Mouse (Mus musculus) MEL (cell line): Measurements from ENCODE around the gene Polr3a. TPM values are rescaled to one million over a fixed set of nuclear protein-coding genes. Genes with fewer than 3 reads are reported as not detected.

Experiments used
- DNase-seq: peaks from one replicate; pipeline ENCODE4 v3.0.0; 2011; ENCODE audit warnings: low read depth, low spot score
- H3K27ac ChIP-seq: 2 replicates; pipeline ENCODE4 v1.5.1; 2012; ENCODE audit warnings: low read depth, mild to moderate bottlenecking, control low read depth, low read length, moderate library complexity; ENCODE audit not compliant: control insufficient read depth
- H3K27me3 ChIP-seq, 2 experiments: fragments of 150-350 bp in 1 of 2; sonication (generic) in 1 of 2; 2 replicates each; pipeline ENCODE4 v1.6.1; 2012; ENCODE audit warnings: low read length in 2 of 2, mild to moderate bottlenecking in 2 of 2, improper control_type of control experiment in 1 of 2, moderate library complexity in 1 of 2; ENCODE audit not compliant: insufficient read depth in 2 of 2, control insufficient read depth in 1 of 2
- H3K36me3 ChIP-seq, 2 experiments: 2 replicates each; pipeline ENCODE4 v1.6.1; 2012 to 2014; ENCODE audit warnings: low read length in 2 of 2, improper control_type of control experiment in 1 of 2, inconsistent platforms in 1 of 2, mild to moderate bottlenecking in 1 of 2; ENCODE audit not compliant: insufficient read depth in 2 of 2, control insufficient read depth in 1 of 2
- H3K4me1 ChIP-seq, 2 experiments: fragments of 150-350 bp in 1 of 2; sonication (generic) in 1 of 2; 2 replicates each; pipeline ENCODE4 v1.6.1; 2012; ENCODE audit warnings: low read length in 2 of 2, improper control_type of control experiment in 1 of 2, mild to moderate bottlenecking in 1 of 2; ENCODE audit not compliant: insufficient read depth in 2 of 2, control insufficient read depth in 1 of 2
- H3K4me3 ChIP-seq, 2 experiments: fragments of 150-350 bp in 1 of 2; sonication (generic) in 1 of 2; 2 replicates each; pipeline ENCODE4 v1.5.1; 2012; ENCODE audit warnings: low read depth in 2 of 2, low read length in 2 of 2, mild to moderate bottlenecking in 2 of 2, moderate library complexity in 2 of 2, control low read depth in 1 of 2, improper control_type of control experiment in 1 of 2; ENCODE audit not compliant: control insufficient read depth in 1 of 2, insufficient read depth in 1 of 2
- H3K79me2 ChIP-seq: 2 replicates; pipeline ENCODE4 v1.6.1; 2012; ENCODE audit warnings: mild to moderate bottlenecking, low read length, moderate library complexity; ENCODE audit not compliant: control insufficient read depth, poor library complexity, insufficient read depth
- H3K9ac ChIP-seq: 2 replicates; pipeline ENCODE4 v1.6.1; 2012; ENCODE audit warnings: low read depth, mild to moderate bottlenecking, control low read depth, low read length, moderate library complexity; ENCODE audit not compliant: control insufficient read depth, poor library complexity, severe bottlenecking
- H3K9me3 ChIP-seq: fragments of 150-350 bp; sonication (generic); replicated peaks from 2 replicates; pipeline ENCODE4 v1.6.1; 2012; ENCODE audit warnings: mild to moderate bottlenecking, low read length, improper control_type of control experiment, moderate library complexity; ENCODE audit not compliant: insufficient read depth
- CHD1 ChIP-seq: IDR thresholded peaks from 2 replicates; pipeline ENCODE4 v1.6.1; 2012; ENCODE audit warnings: low read depth, mild to moderate bottlenecking, inconsistent platforms, low read length, improper control_type of control experiment
- CHD2 ChIP-seq: IDR thresholded peaks from 2 replicates; pipeline ENCODE4 v1.6.1; 2011; ENCODE audit warnings: low read length, improper control_type of control experiment
- ELF1 ChIP-seq: IDR thresholded peaks from 2 replicates; pipeline ENCODE4 v1.6.1; 2014; ENCODE audit warnings: low read depth, mild to moderate bottlenecking, inconsistent platforms, low read length, improper control_type of control experiment, moderate library complexity
- GATA1 ChIP-seq: IDR thresholded peaks from 2 replicates; pipeline ENCODE4 v1.6.1; 2011; ENCODE audit warnings: low read depth, low read length, improper control_type of control experiment
- JUND ChIP-seq: IDR thresholded peaks from 2 replicates; pipeline ENCODE4 v1.6.1; 2011; ENCODE audit warnings: low read depth, mild to moderate bottlenecking, improper control_type of control experiment, low read length
- MAX ChIP-seq: IDR thresholded peaks from 2 replicates; pipeline ENCODE4 v1.6.1; 2011; ENCODE audit warnings: low read length, improper control_type of control experiment
- MEF2A ChIP-seq: IDR thresholded peaks from 2 replicates; pipeline ENCODE4 v1.6.1; 2014; ENCODE audit warnings: low read depth, mild to moderate bottlenecking, inconsistent platforms, low read length, improper control_type of control experiment; ENCODE audit not compliant: poor library complexity, insufficient replicate concordance, severe bottlenecking; ENCODE audit errors: extremely low read depth
- POLR2A ChIP-seq, 2 experiments: IDR thresholded peaks; 2 replicates each; pipeline ENCODE4 v1.6.1; 2011 to 2012; ENCODE audit warnings: low read length in 2 of 2, mild to moderate bottlenecking in 2 of 2, control low read depth in 1 of 2, improper control_type of control experiment in 1 of 2, low read depth in 1 of 2, moderate library complexity in 1 of 2; ENCODE audit not compliant: control insufficient read depth in 1 of 2, insufficient read depth in 1 of 2, poor library complexity in 1 of 2
- POLR2AphosphoS2 ChIP-seq: IDR thresholded peaks from 2 replicates; pipeline ENCODE4 v1.6.1; 2011; ENCODE audit warnings: low read length, improper control_type of control experiment
- RAD21 ChIP-seq: IDR thresholded peaks from 2 replicates; pipeline ENCODE4 v1.6.1; 2011; ENCODE audit warnings: mild to moderate bottlenecking, low read depth, low read length, improper control_type of control experiment
- RCOR1 ChIP-seq: IDR thresholded peaks from 2 replicates; pipeline ENCODE4 v1.6.1; 2012; ENCODE audit warnings: low read depth, mild to moderate bottlenecking, inconsistent platforms, low read length, improper control_type of control experiment
- SMC3 ChIP-seq: IDR thresholded peaks from 2 replicates; pipeline ENCODE4 v1.6.1; 2011; ENCODE audit warnings: low read depth, low read length, improper control_type of control experiment
- TAL1 ChIP-seq: IDR thresholded peaks from 2 replicates; pipeline ENCODE4 v1.6.1; 2012; ENCODE audit warnings: mild to moderate bottlenecking, inconsistent platforms, low read length, moderate library complexity, mixed read lengths
- USF1 ChIP-seq: IDR thresholded peaks from 2 replicates; pipeline ENCODE4 v1.6.1; 2014; ENCODE audit warnings: low read depth, mild to moderate bottlenecking, inconsistent platforms, low read length, improper control_type of control experiment, moderate library complexity
- ZC3H11A ChIP-seq: IDR thresholded peaks from 2 replicates; pipeline ENCODE4 v1.6.1; 2012; ENCODE audit warnings: low read depth, mild to moderate bottlenecking, inconsistent platforms, low read length, improper control_type of control experiment
- polyA plus RNA-seq, 2 experiments: library from polyadenylated mRNA; stranded (reverse) in 1 of 2; unstranded in 1 of 2; fragments of >175 nt in 1 of 2; fragments of >200 nt in 1 of 2; gene quantifications; 2 replicates each; pipeline versions ENCODE4 v1.2.1 to v1.2.4; 2012; ENCODE audit warnings: low replicate concordance in 2 of 2, low read depth in 1 of 2; ENCODE audit not compliant: insufficient read length in 2 of 2, insufficient read depth in 1 of 2, missing spikeins in 1 of 2
- total RNA-seq: library from RNA; depleted of rRNA; stranded (reverse); fragments of 300-350 nt; gene quantifications from 2 replicates; pipeline ENCODE4 v1.2.3, GENCODE M21; 2012

Polr3a gene
- total and polyA plus RNA-seq, 3 experiments: 22.8 to 26.6 TPM; not detected in 1

DNA sequence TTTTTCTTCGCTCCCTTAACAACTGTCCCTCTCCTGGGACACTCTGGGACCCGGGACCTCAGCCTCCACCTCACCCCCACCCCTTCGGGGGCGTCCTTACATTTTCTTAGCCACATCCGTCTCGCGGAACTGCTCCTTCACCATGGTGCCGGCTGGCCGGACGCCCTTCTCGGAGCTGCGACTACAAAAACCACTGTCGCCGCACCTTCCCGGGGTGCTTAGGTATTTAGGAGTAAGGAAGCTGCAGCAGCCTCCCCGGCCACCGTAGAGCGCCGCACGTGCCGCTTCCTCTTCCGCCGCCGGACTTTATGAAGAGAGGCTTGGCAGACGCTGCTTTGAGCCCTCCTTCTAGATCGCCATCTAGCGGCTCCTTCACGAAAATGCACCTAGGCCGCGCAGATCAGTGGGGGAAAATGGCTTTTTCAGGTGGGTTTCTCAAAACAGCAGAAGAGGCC, at the start of gene Polr3a, which contains the start of gene Rps24 (continued):
- peak; percentile 95 for TF ChIP-seq ELF1
- TF ChIP-seq MAX: peak; percentile 86
- no peak for TF ChIP-seq CHD2

DNA sequence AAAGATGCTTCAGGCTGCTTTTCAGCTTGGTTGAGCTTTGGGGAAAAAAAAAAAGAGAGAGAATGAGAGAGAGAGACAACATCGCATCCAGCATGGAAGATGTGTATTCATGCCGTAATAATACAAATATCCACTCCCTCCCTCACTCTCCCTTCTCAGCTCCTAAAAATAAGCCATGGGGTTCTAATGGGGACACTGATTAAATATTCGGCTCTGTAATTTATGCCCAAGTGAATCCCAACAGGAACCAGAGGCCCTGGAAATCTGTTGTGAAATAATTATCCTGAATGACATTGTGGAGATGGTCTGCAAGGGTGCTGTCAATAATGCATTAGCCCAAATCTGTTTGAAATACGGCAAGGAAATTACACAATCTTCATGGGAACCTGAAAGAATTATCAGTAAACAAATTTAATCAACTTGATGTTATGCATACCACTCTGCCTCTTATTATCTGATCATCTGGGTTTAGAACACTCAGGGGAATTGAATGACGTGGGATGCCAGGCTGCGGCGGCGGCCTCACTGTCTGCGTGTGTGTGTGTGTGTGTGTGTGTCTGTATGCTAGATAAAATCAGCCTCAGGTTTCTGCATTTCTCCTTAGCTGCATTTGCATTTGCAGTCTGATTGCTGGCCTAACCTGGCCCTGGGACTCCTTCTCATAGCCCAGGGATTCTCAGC, 48.1 kb upstream of the Polr3a start:
- H3K27me3 ChIP-seq: no peaks in the 10 kb centered on the region
- H3K36me3 ChIP-seq: no peaks in the 10 kb centered on the region
- no peak for TF ChIP-seq CHD1
- no peak for TF ChIP-seq GATA1
- TF ChIP-seq RCOR1: no peak
- no peak for TF ChIP-seq MEF2A
- TF ChIP-seq ZC3H11A: no peak
- no peak for TF ChIP-seq TAL1
- no peak for TF ChIP-seq SMC3
- TF ChIP-seq, all 39 proteins: peak for 0

DNA sequence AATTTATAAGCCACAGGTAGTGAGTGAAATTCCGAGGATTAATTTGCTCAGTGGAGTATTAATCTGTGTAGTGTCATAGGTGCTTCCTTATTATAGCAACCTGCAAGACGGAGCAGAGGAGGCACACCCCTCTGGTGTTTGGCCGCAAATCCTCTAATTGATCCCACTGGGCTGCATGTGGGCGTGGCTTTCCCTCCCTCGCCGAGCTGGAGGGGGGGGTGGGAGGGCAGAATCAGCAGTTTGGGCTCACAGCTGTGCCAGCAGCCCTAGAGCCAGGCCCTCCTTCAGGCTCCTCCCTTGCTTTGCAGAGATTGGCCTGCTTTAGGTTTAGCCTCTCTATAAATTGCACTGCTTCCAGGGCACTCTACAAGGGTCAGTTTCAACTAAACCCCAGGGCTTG, 43.4 kb upstream of the Polr3a start:
- TF ChIP-seq JUND: no peak
- TF ChIP-seq POLR2AphosphoS2: no peak
- no peak for TF ChIP-seq POLR2A (IDR thresholded peaks at IDR 0.05; ENCODE audit: control insufficient read depth in 1 of 2, insufficient read depth in 1 of 2, low read depth in 1 of 2, low read length in 2 of 2, poor library complexity in 1 of 2)
- no peak for TF ChIP-seq MAX
- TF ChIP-seq RAD21: no peak
- no peak for TF ChIP-seq USF1

More for the DNA sequence above, 48.1 kb upstream of the Polr3a start:
- Histone ChIP-seq H3K9me3 (no peaks in the 10 kb centered on the region), H3K4me3 (no peak overlapping the region), H3K27ac (no peak overlapping the region), H3K79me2 (no peaks in the 10 kb centered on the region), H3K9ac (no peak overlapping the region), H3K4me1 (no peaks in the 10 kb centered on the region)
- DNase-seq: no peak

More for the DNA sequence above, 43.4 kb upstream of the Polr3a start:
- no peaks in the 10 kb centered on the region for H3K9me3 ChIP-seq
- DNase-seq: no peak
- no peaks in the 10 kb centered on the region for H3K4me1 ChIP-seq
- H3K9ac ChIP-seq: no peak overlapping the region
- no peak overlapping the region for H3K27ac ChIP-seq
- no peaks in the 10 kb centered on the region; a peak in 1 of 4 replicates for H3K27me3 ChIP-seq
- H3K79me2 ChIP-seq: no peaks in the 10 kb centered on the region
- H3K4me3 ChIP-seq: no peak overlapping the region
- H3K36me3 ChIP-seq: no peaks in the 10 kb centered on the region
